Mouse (Mus musculus) 416B (cell line): ENCODE results near the gene Poln.
A peak's percentile ranks its signal among the peaks of the same experiment; 100 is the strongest.

Experiments used
- DNase-seq: peaks from one replicate; pipeline ENCODE4 v3.0.0; 2011; ENCODE audit warnings: low read depth

The Poln gene

GRCm38 (mm10) chr5:34168950-34169891, at the start of gene Poln, which contains the start of gene Haus3:
Gene Poln, minus strand, starts transcription at chr5:34169448.
Gene Haus3, minus strand, starts transcription at chr5:34169527.
- peak; percentile 99 for DNase-seq

- no peak for DNase-seq
Measured at GRCm38 (mm10) chr5:34218672-34219071, 49.4 kb upstream of the Poln start.

- DNase-seq: no peak
Measured at GRCm38 (mm10) chr5:34217756-34218155, 48.5 kb upstream of the Poln start.

GRCm38 (mm10) chr5:34216025-34216424, 46.8 kb upstream of the Poln start:
- DNase-seq: no peak

GRCm38 (mm10) chr5:34213659-34214058, 44.4 kb upstream of the Poln start:
- no peak for DNase-seq

- DNase-seq: peak; percentile 83
Measured at GRCm38 (mm10) chr5:34210279-34210678, 41.0 kb upstream of the Poln start.

- DNase-seq: no peak
Measured at GRCm38 (mm10) chr5:34207503-34207902, 38.3 kb upstream of the Poln start.

GRCm38 (mm10) chr5:34205788-34206187, 36.5 kb upstream of the Poln start:
- no peak for DNase-seq

- DNase-seq: no peak
Measured at GRCm38 (mm10) chr5:34204911-34205310, 35.7 kb upstream of the Poln start.

GRCm38 (mm10) chr5:34202006-34202405, 32.8 kb upstream of the Poln start:
- DNase-seq: no peak

- peak; percentile 60 for DNase-seq
Measured at GRCm38 (mm10) chr5:34201396-34201795, 32.1 kb upstream of the Poln start.

- DNase-seq: no peak
Measured at GRCm38 (mm10) chr5:34198615-34199014, 29.4 kb upstream of the Poln start.

- DNase-seq: no peak
Measured at GRCm38 (mm10) chr5:34197243-34197642, 28.0 kb upstream of the Poln start.

- DNase-seq: peak; percentile 40
Measured at GRCm38 (mm10) chr5:34196423-34196822, 27.2 kb upstream of the Poln start.

GRCm38 (mm10) chr5:34195786-34196185, 26.5 kb upstream of the Poln start:
- no peak for DNase-seq

GRCm38 (mm10) chr5:34194975-34195662, 25.9 kb upstream of the Poln start:
- no peak for DNase-seq

- no peak for DNase-seq
Measured at GRCm38 (mm10) chr5:34194426-34194825, 25.2 kb upstream of the Poln start.

- peak; percentile 43 for DNase-seq
Measured at GRCm38 (mm10) chr5:34191843-34192242, 22.6 kb upstream of the Poln start.

- DNase-seq: peak; percentile 82
Measured at GRCm38 (mm10) chr5:34191021-34191420, 21.8 kb upstream of the Poln start.

GRCm38 (mm10) chr5:34189521-34189920, 20.3 kb upstream of the Poln start:
- no peak for DNase-seq

- no peak for DNase-seq
Measured at GRCm38 (mm10) chr5:34188856-34189255, 19.6 kb upstream of the Poln start.

GRCm38 (mm10) chr5:34187601-34188316, 18.5 kb upstream of the Poln start, which contains the start of gene Mxd4:
Gene Mxd4, minus strand, starts transcription at chr5:34187720.
- DNase-seq: peak; percentile 100
